Mouse (Mus musculus) erythroblast, embryonic 14.5 days (primary cell): ENCODE data around the gene Gm29582. TPM values are rescaled to one million over a fixed set of nuclear protein-coding genes. Genes with fewer than 3 reads are reported as not detected.
"Not testable (repeated sequence)": the region's sequence is repeated elsewhere in the genome, so short reads cannot be mapped to it uniquely, and the experiment has no call there.

ENCODE experiments used
- H3K27me3 ChIP-seq: 2 replicates; pipeline ENCODE4 v1.6.1; 2012; ENCODE audit warnings: inconsistent platforms; ENCODE audit not compliant: control insufficient read depth
- H3K36me3 ChIP-seq: 2 replicates; pipeline ENCODE4 v1.6.1; 2012; ENCODE audit warnings: mild to moderate bottlenecking, inconsistent platforms; ENCODE audit not compliant: control insufficient read depth
- H3K4me1 ChIP-seq: 2 replicates; pipeline ENCODE4 v1.6.1; 2012; ENCODE audit warnings: inconsistent platforms; ENCODE audit not compliant: control insufficient read depth
- H3K4me3 ChIP-seq: replicated peaks from 2 replicates; pipeline ENCODE3; 2012; ENCODE audit warnings: moderate library complexity, mild to moderate bottlenecking, inconsistent platforms
- H3K9me3 ChIP-seq: 2 replicates; pipeline ENCODE4 v1.6.1; 2012; ENCODE audit warnings: low read length, inconsistent platforms, mixed read lengths; ENCODE audit not compliant: control insufficient read depth
- polyA plus RNA-seq: library from polyadenylated mRNA; stranded (reverse); fragments of >175 nt; gene quantifications from 2 replicates; pipeline ENCODE4 v1.2.3, GENCODE M21; 2012

Gene Gm29582
- polyA plus RNA-seq: not detected in 2 replicates

- not testable (repeated sequence) for H3K4me3 ChIP-seq, H3K9me3 ChIP-seq, H3K36me3 ChIP-seq, H3K4me1 ChIP-seq, H3K27me3 ChIP-seq
Observed at GRCm38 (mm10) chrY:30738461-30738860, at the start of gene Gm29582. TSS of gene Gm29582 (minus strand) at chrY:30738561.
